Comparison of ENCODE assay signal across 10 mouse cellular contexts in genomic region chr6:140282285-140282577, GRCm38 (mm10).
DNase-seq lines count a peak whose midpoint lies in the region; ATAC-seq and TF ChIP-seq lines count a peak whose summit lies in the region.
"Had no signal": no experiment of that assay in that cellular context is flagged by ENCODE, and none has a peak within 500 bp of the region (broad histone marks: within the 10 kb centered on the region; RNA-seq: fewer than 3 reads in every experiment).

No protein-coding gene starts in this region.

- peak; percentile 64 for ATAC-seq in hindbrain, postnatal 0 days
- ATAC-seq in hindbrain, embryonic 11.5 days (ENCODE audit: low FRiP score), result no peak
- no peak for ATAC-seq in midbrain, embryonic 13.5 days
- ATAC-seq in heart, embryonic 14.5 days (ENCODE audit: insufficient number of reproducible peaks, insufficient read depth, low FRiP score, low read depth), result no peak
- ATAC-seq: CD4-positive, CD25-positive, alpha-beta regulatory T cell, adult 4 months had no signal

- H3K4me2 ChIP-seq in hindbrain, postnatal 0 days (ENCODE audit: low read depth, low read length), result no peak overlapping the region
- no peak overlapping the region for H3K4me2 ChIP-seq in hindbrain, embryonic 11.5 days (replicated peaks; ENCODE audit: low read depth, low read length)
- no peak overlapping the region for H3K4me2 ChIP-seq in midbrain, embryonic 13.5 days (replicated peaks)
- peak overlapping the region; percentile 28 for H3K4me2 ChIP-seq in heart, embryonic 14.5 days (ENCODE audit: low read length)
- H3K4me2 ChIP-seq: embryonic facial prominence, embryonic 12.5 days had no signal

- DNase-seq in hindbrain, postnatal 0 days (ENCODE audit: low spot score), result peak; percentile 27
- no peak for DNase-seq in hindbrain, embryonic 11.5 days (ENCODE audit: low spot score)
- DNase-seq in midbrain, embryonic 10.5 days (ENCODE audit: low spot score), result no peak
- no peak for DNase-seq in embryo, embryonic 10 days (ENCODE audit: low spot score)
- DNase-seq in thymus, postnatal 36 days, result no peak

- TF ChIP-seq POLR2A in small intestine, adult 2 months (IDR thresholded peaks at IDR 0.05; ENCODE audit: low read depth, low read length), result no peak

- 45% methylated on average over 7 of the region's 7 CpGs for WGBS in hindbrain, postnatal 0 days
- 67% methylated on average over 7 of the region's 7 CpGs for WGBS in hindbrain, embryonic 11.5 days
- 76% methylated on average over 7 of the region's 7 CpGs for WGBS in midbrain, embryonic 10.5 days
- WGBS in midbrain, embryonic 13.5 days, result 55% methylated on average over 7 of the region's 7 CpGs
- WGBS in heart, embryonic 14.5 days, result 55% methylated on average over 7 of the region's 7 CpGs
- WGBS in small intestine, adult 2 months, result 71% methylated on average over 7 of the region's 7 CpGs

- no peak overlapping the region for H3K27ac ChIP-seq in hindbrain, postnatal 0 days
- H3K27ac ChIP-seq in hindbrain, embryonic 11.5 days (ENCODE audit: low read depth, low read length), result no peak overlapping the region
- peak overlapping the region; percentile 38; the same call in 1 of the 2 replicates for H3K27ac ChIP-seq in midbrain, embryonic 10.5 days (replicated peaks)
- H3K27ac ChIP-seq in midbrain, embryonic 13.5 days, result no peak overlapping the region
- H3K27ac ChIP-seq in heart, embryonic 14.5 days (replicated peaks in 1 of 2; ENCODE audit: control insufficient read depth in 1 of 2, insufficient read depth in 1 of 2, low read depth in 2 of 2, low read length in 2 of 2), result peak overlapping the region; percentile 24 to 36; a peak in 2 of 4 replicates
- peak overlapping the region; percentile 93 for H3K27ac ChIP-seq in small intestine, adult 2 months (ENCODE audit: insufficient read depth, low read depth, low read length)
- H3K27ac ChIP-seq: embryonic facial prominence, embryonic 12.5 days had no signal

- H3K4me1 ChIP-seq in hindbrain, postnatal 0 days (ENCODE audit: insufficient read depth, low read length), result no peaks in the 10 kb centered on the region
- no peaks in the 10 kb centered on the region for H3K4me1 ChIP-seq in hindbrain, embryonic 11.5 days (replicated peaks; ENCODE audit: control insufficient read depth, insufficient read depth, low read length)
- H3K4me1 ChIP-seq in midbrain, embryonic 10.5 days, result peaks cover 13% of the 10 kb centered on the region
- H3K4me1 ChIP-seq in midbrain, embryonic 13.5 days (replicated peaks), result peaks cover 9% of the 10 kb centered on the region
- peaks cover 7 to 9% of the 10 kb centered on the region in 2 experiments; a peak in 1 of 4 replicates for H3K4me1 ChIP-seq in heart, embryonic 14.5 days (ENCODE audit: control insufficient read depth in 2 of 2, insufficient read depth in 2 of 2, low read length in 2 of 2)
- H3K4me1 ChIP-seq in small intestine, adult 2 months (ENCODE audit: control insufficient read depth, insufficient read depth, insufficient read length, low read length), result peaks cover 14% of the 10 kb centered on the region; the same call in 1 of the 2 replicates

- no peak for TF ChIP-seq CTCF in hindbrain, postnatal 0 days (IDR thresholded peaks at IDR 0.05; ENCODE audit: low read depth)
- TF ChIP-seq CTCF in small intestine, adult 2 months (IDR thresholded peaks at IDR 0.05; ENCODE audit: extremely low read depth, insufficient read length, insufficient replicate concordance, low read depth, low read length), result no peak

- no peak overlapping the region for H3K9ac ChIP-seq in hindbrain, postnatal 0 days (replicated peaks; ENCODE audit: low read length)
- no peak overlapping the region for H3K9ac ChIP-seq in hindbrain, embryonic 11.5 days (ENCODE audit: low read depth, low read length)
- no peak overlapping the region for H3K9ac ChIP-seq in midbrain, embryonic 13.5 days (replicated peaks)
- H3K9ac ChIP-seq in heart, embryonic 14.5 days (ENCODE audit: low read length), result 0 out of 2 replicates have a peak overlapping the region, but pooled peaks have one; percentile 36
- H3K9ac ChIP-seq: embryonic facial prominence, embryonic 12.5 days had no signal

- no peak overlapping the region for H3K4me3 ChIP-seq in hindbrain, postnatal 0 days (ENCODE audit: low read length)
- no peak overlapping the region for H3K4me3 ChIP-seq in hindbrain, embryonic 11.5 days (ENCODE audit: low read depth, low read length)
- H3K4me3 ChIP-seq in midbrain, embryonic 10.5 days, result no peak overlapping the region
- no peak overlapping the region for H3K4me3 ChIP-seq in midbrain, embryonic 13.5 days (replicated peaks)
- no peak overlapping the region for H3K4me3 ChIP-seq in heart, embryonic 14.5 days (ENCODE audit: control insufficient read depth in 1 of 2, insufficient read depth in 1 of 2, low read depth in 1 of 2, low read length in 2 of 2)
- no peak overlapping the region for H3K4me3 ChIP-seq in small intestine, adult 2 months (ENCODE audit: low read depth, low read length)
- H3K4me3 ChIP-seq: embryonic facial prominence, embryonic 12.5 days had no signal

- no peaks in the 10 kb centered on the region for H3K27me3 ChIP-seq in hindbrain, postnatal 0 days (ENCODE audit: insufficient read depth, low read length)
- H3K27me3 ChIP-seq in hindbrain, embryonic 11.5 days (ENCODE audit: control insufficient read depth, insufficient read depth, low read length), result no peaks in the 10 kb centered on the region
- no peaks in the 10 kb centered on the region for H3K27me3 ChIP-seq in midbrain, embryonic 10.5 days (ENCODE audit: low read depth, poor library complexity, severe bottlenecking)
- H3K27me3 ChIP-seq in midbrain, embryonic 13.5 days, result no peaks in the 10 kb centered on the region
- no peaks in the 10 kb centered on the region for H3K27me3 ChIP-seq in heart, embryonic 14.5 days (ENCODE audit: control insufficient read depth, insufficient read depth, low read length)
- H3K27me3 ChIP-seq in small intestine, adult 2 months (ENCODE audit: control insufficient read depth, insufficient read depth, low read length), result no peaks in the 10 kb centered on the region
- H3K27me3 ChIP-seq: embryonic facial prominence, embryonic 12.5 days had no signal

- no peaks in the 10 kb centered on the region for H3K36me3 ChIP-seq in hindbrain, postnatal 0 days (ENCODE audit: insufficient read depth, low read length)
- H3K36me3 ChIP-seq in hindbrain, embryonic 11.5 days (ENCODE audit: control insufficient read depth, insufficient read depth, low read length), result no peaks in the 10 kb centered on the region
- no peaks in the 10 kb centered on the region for H3K36me3 ChIP-seq in midbrain, embryonic 10.5 days
- no peaks in the 10 kb centered on the region for H3K36me3 ChIP-seq in midbrain, embryonic 13.5 days
- no peaks in the 10 kb centered on the region for H3K36me3 ChIP-seq in heart, embryonic 14.5 days (ENCODE audit: control insufficient read depth, insufficient read depth, low read length)
- no peaks in the 10 kb centered on the region for H3K36me3 ChIP-seq in small intestine, adult 2 months (ENCODE audit: control insufficient read depth, insufficient read depth, low read length)
- H3K36me3 ChIP-seq: embryonic facial prominence, embryonic 12.5 days had no signal

- H3K9me3 ChIP-seq in hindbrain, postnatal 0 days (ENCODE audit: low read length), result no peaks in the 10 kb centered on the region
- H3K9me3 ChIP-seq in hindbrain, embryonic 11.5 days (ENCODE audit: control insufficient read depth, low read length), result no peaks in the 10 kb centered on the region
- H3K9me3 ChIP-seq in midbrain, embryonic 10.5 days (replicated peaks), result no peaks in the 10 kb centered on the region
- H3K9me3 ChIP-seq in midbrain, embryonic 13.5 days, result no peaks in the 10 kb centered on the region
- H3K9me3 ChIP-seq in heart, embryonic 14.5 days (ENCODE audit: control insufficient read depth, low read length), result no peaks in the 10 kb centered on the region

Comparison
In these comparisons a context has a peak if more than half of its experiments do, and no peak if none do; other contexts are left out.
1. H3K27ac ChIP-seq: peak in midbrain, embryonic 10.5 days (single experiment), heart, embryonic 14.5 days (2 of 2) and small intestine, adult 2 months (single experiment); none in hindbrain, postnatal 0 days (single experiment), hindbrain, embryonic 11.5 days (single experiment) and midbrain, embryonic 13.5 days (single experiment).